Mouse (Mus musculus): ENCODE measurements around the gene Olfr1168. TPM values are rescaled to one million over a fixed set of nuclear protein-coding genes. Genes with fewer than 3 reads are reported as not detected.
"Not testable (repeated sequence)": the region's sequence is repeated elsewhere in the genome, so short reads cannot be mapped to it uniquely, and the experiment has no call there.

Gene Olfr1168
- polyA plus RNA-seq (2015; fragmentation: Nextera tagmentation; extraction: Ambion mirVana) = not detected in 2 replicates

GRCm38 (mm10) chr2:88181580-88181979, at the start of gene Olfr1168:
Gene Olfr1168 (plus strand): TSS chr2:88181880.
- Histone ChIP-seq H3K36me3 (ENCODE audit: insufficient read depth, low read length) (no peaks in the 10 kb centered on the region), H3K27ac (ENCODE audit: low read length) (no peak within 1 kb of the TSS), H3K4me3 (ENCODE audit: low read depth, low read length) (no peak within 1 kb of the TSS), H3K4me1 (ENCODE audit: insufficient read depth, low read depth, low read length) (no peaks in the 10 kb centered on the region), H3K9ac (replicated peaks; ENCODE audit: low read depth) (no peak within 1 kb of the TSS), H3K27me3 (replicated peaks; ENCODE audit: insufficient read depth, low read length) (no peaks in the 10 kb centered on the region), H3K4me2 (replicated peaks; ENCODE audit: low read depth, low read length) (no peak within 1 kb of the TSS), H3K9me3 (ENCODE audit: low read length) (no peaks in the 10 kb centered on the region)
- 76% methylated on average over 2 of the region's 2 CpGs for WGBS
- TF ChIP-seq EP300 (IDR thresholded peaks at IDR 0.05) (no peak), CTCF (IDR thresholded peaks at IDR 0.05) (no peak)
- no peak for DNase-seq (ENCODE audit: low spot score)
- no peak for ATAC-seq

- H3K4me3 ChIP-seq (ENCODE audit: low read depth, low read length); H3K9ac ChIP-seq (replicated peaks; ENCODE audit: low read depth); ATAC-seq; H3K4me1 ChIP-seq (ENCODE audit: insufficient read depth, low read depth, low read length); H3K27me3 ChIP-seq (replicated peaks; ENCODE audit: insufficient read depth, low read length); H3K27ac ChIP-seq (ENCODE audit: low read length); H3K9me3 ChIP-seq (ENCODE audit: low read length); DNase-seq (ENCODE audit: low spot score); H3K36me3 ChIP-seq (ENCODE audit: insufficient read depth, low read length); H3K4me2 ChIP-seq (replicated peaks; ENCODE audit: low read depth, low read length): not testable (repeated sequence)
- 81% methylated on average over 1 of the region's 1 CpGs for WGBS
These were observed 26.6 kb upstream of the Olfr1168 start, which contains the start of gene Olfr1167 for GRCm38 (mm10) chr2:88155093-88155492. Gene Olfr1167 (minus strand): TSS chr2:88155193.

- Histone ChIP-seq H3K9ac (replicated peaks; ENCODE audit: low read depth) (no peak overlapping the region), H3K4me3 (ENCODE audit: low read depth, low read length) (no peak overlapping the region), H3K4me1 (ENCODE audit: insufficient read depth, low read depth, low read length) (no peaks in the 10 kb centered on the region), H3K4me2 (replicated peaks; ENCODE audit: low read depth, low read length) (no peak overlapping the region), H3K9me3 (ENCODE audit: low read length) (no peaks in the 10 kb centered on the region), H3K27me3 (replicated peaks; ENCODE audit: insufficient read depth, low read length) (no peaks in the 10 kb centered on the region), H3K36me3 (ENCODE audit: insufficient read depth, low read length) (no peaks in the 10 kb centered on the region), H3K27ac (ENCODE audit: low read length) (no peak overlapping the region)
- no peak for DNase-seq (ENCODE audit: low spot score)
- no peak for ATAC-seq
- WGBS = 74% methylated on average over 1 of the region's 1 CpGs
- TF ChIP-seq EP300 (IDR thresholded peaks at IDR 0.05) (no peak), CTCF (IDR thresholded peaks at IDR 0.05) (no peak)
These were observed 39.1 kb downstream of the Olfr1168 start for GRCm38 (mm10) chr2:88220784-88221183.

- H3K36me3 ChIP-seq (ENCODE audit: insufficient read depth, low read length) = no peaks in the 10 kb centered on the region
- H3K4me3 ChIP-seq (ENCODE audit: low read depth, low read length) = no peak within 1 kb of the TSS
- DNase-seq (ENCODE audit: low spot score) (no peak), ATAC-seq (no peak)
- no peaks in the 10 kb centered on the region for H3K9me3 ChIP-seq (ENCODE audit: low read length)
- H3K9ac ChIP-seq (replicated peaks; ENCODE audit: low read depth) = no peak within 1 kb of the TSS
- WGBS = 62% methylated on average over 1 of the region's 1 CpGs
- no peaks in the 10 kb centered on the region for H3K4me1 ChIP-seq (ENCODE audit: insufficient read depth, low read depth, low read length)
- H3K4me2 ChIP-seq (replicated peaks; ENCODE audit: low read depth, low read length) = no peak within 1 kb of the TSS
- H3K27ac ChIP-seq (ENCODE audit: low read length) = no peak within 1 kb of the TSS
- no peaks in the 10 kb centered on the region for H3K27me3 ChIP-seq (replicated peaks; ENCODE audit: insufficient read depth, low read length)
- no peak for TF ChIP-seq CTCF (IDR thresholded peaks at IDR 0.05)
These were observed 46.6 kb downstream of the Olfr1168 start, which contains the start of gene Olfr1170 for GRCm38 (mm10) chr2:88228234-88228633. Gene Olfr1170 (minus strand): TSS chr2:88228334.

Other genes starting within 250 kb of the Olfr1168 start
- gene Olfr1155, start 236.7 kb upstream of the Olfr1168 start, polyA plus RNA-seq (2015; fragmentation: Nextera tagmentation; extraction: Ambion mirVana) = not detected in 2 replicates
- not detected in 2 replicates for gene Olfr1156, start 228.8 kb upstream of the Olfr1168 start, polyA plus RNA-seq (2015; fragmentation: Nextera tagmentation; extraction: Ambion mirVana)
- not detected in 2 replicates for gene Olfr1157, start 213.6 kb upstream of the Olfr1168 start, polyA plus RNA-seq (2015; fragmentation: Nextera tagmentation; extraction: Ambion mirVana)
- gene Olfr74, start 207.2 kb upstream of the Olfr1168 start, polyA plus RNA-seq (2015; fragmentation: Nextera tagmentation; extraction: Ambion mirVana) = not detected in 2 replicates
- not detected in 2 replicates for gene Olfr1158, start 191.8 kb upstream of the Olfr1168 start, polyA plus RNA-seq (2015; fragmentation: Nextera tagmentation; extraction: Ambion mirVana)
- not detected in 2 replicates for gene Olfr1160, start 173.6 kb upstream of the Olfr1168 start, polyA plus RNA-seq (2015; fragmentation: Nextera tagmentation; extraction: Ambion mirVana)
- not detected in 2 replicates for gene Olfr1161, start 159.1 kb upstream of the Olfr1168 start, polyA plus RNA-seq (2015; fragmentation: Nextera tagmentation; extraction: Ambion mirVana)
- not detected in 2 replicates for gene Olfr73, start 144.2 kb upstream of the Olfr1168 start, polyA plus RNA-seq (2015; fragmentation: Nextera tagmentation; extraction: Ambion mirVana)
- not detected in 2 replicates for gene Olfr1162, start 130.8 kb upstream of the Olfr1168 start, polyA plus RNA-seq (2015; fragmentation: Nextera tagmentation; extraction: Ambion mirVana)
- not detected in 2 replicates for gene Olfr1163, start 110.0 kb upstream of the Olfr1168 start, polyA plus RNA-seq (2015; fragmentation: Nextera tagmentation; extraction: Ambion mirVana)
- not detected in 2 replicates for gene Olfr1164, start 87.9 kb upstream of the Olfr1168 start, polyA plus RNA-seq (2015; fragmentation: Nextera tagmentation; extraction: Ambion mirVana)
- not detected in 2 replicates for gene Olfr1166, start 53.6 kb upstream of the Olfr1168 start, polyA plus RNA-seq (2015; fragmentation: Nextera tagmentation; extraction: Ambion mirVana)
- not detected in 2 replicates for gene Olfr1167, start 26.7 kb upstream of the Olfr1168 start, polyA plus RNA-seq (2015; fragmentation: Nextera tagmentation; extraction: Ambion mirVana)
- gene Olfr1170, start 46.5 kb downstream of the Olfr1168 start, polyA plus RNA-seq (2015; fragmentation: Nextera tagmentation; extraction: Ambion mirVana) = not detected in 2 replicates
- gene Olfr1173, start 98.0 kb downstream of the Olfr1168 start, polyA plus RNA-seq (2015; fragmentation: Nextera tagmentation; extraction: Ambion mirVana) = not detected in 2 replicates
- not detected in 2 replicates for gene Olfr1174-ps, start 133.3 kb downstream of the Olfr1168 start, polyA plus RNA-seq (2015; fragmentation: Nextera tagmentation; extraction: Ambion mirVana)
- gene Olfr1175-ps, start 145.3 kb downstream of the Olfr1168 start, polyA plus RNA-seq (2015; fragmentation: Nextera tagmentation; extraction: Ambion mirVana) = not detected in 2 replicates
- gene Olfr1176, start 154.8 kb downstream of the Olfr1168 start, polyA plus RNA-seq (2015; fragmentation: Nextera tagmentation; extraction: Ambion mirVana) = not detected in 2 replicates
- not detected in 2 replicates for gene Olfr1177-ps, start 164.6 kb downstream of the Olfr1168 start, polyA plus RNA-seq (2015; fragmentation: Nextera tagmentation; extraction: Ambion mirVana)
- gene Olfr1178, start 205.2 kb downstream of the Olfr1168 start, polyA plus RNA-seq (2015; fragmentation: Nextera tagmentation; extraction: Ambion mirVana) = not detected in 2 replicates
- not detected in 2 replicates for gene Olfr1179, start 224.6 kb downstream of the Olfr1168 start, polyA plus RNA-seq (2015; fragmentation: Nextera tagmentation; extraction: Ambion mirVana)
- gene Olfr1180, start 237.3 kb downstream of the Olfr1168 start, polyA plus RNA-seq (2015; fragmentation: Nextera tagmentation; extraction: Ambion mirVana) = not detected in 2 replicates
- gene Olfr1181, start 244.3 kb downstream of the Olfr1168 start, polyA plus RNA-seq (2015; fragmentation: Nextera tagmentation; extraction: Ambion mirVana) = not detected in 2 replicates

All from lung, postnatal 0 days (tissue).